Mouse (Mus musculus) heart, postnatal 0 days (tissue): ENCODE data around the gene Upk3bl. TPM values are rescaled to one million over a fixed set of nuclear protein-coding genes. Genes with fewer than 3 reads are reported as not detected.

Source experiments
- ATAC-seq: fragments of 200-750 bp; cut with Nextera tagmentation; 2 replicates; pipeline ENCODE4 v1.8.0; 2017; ENCODE audit warnings: low read depth, moderate number of reproducible peaks, moderate library complexity; ENCODE audit not compliant: insufficient read depth
- DNase-seq: peaks from one replicate; pipeline ENCODE4 v3.0.0-alpha.2; 2016; ENCODE audit warnings: low spot score
- H3K27ac ChIP-seq: fragments of 300-500 bp; sonication (generic); 2 replicates; pipeline ENCODE4 v1.5.1; 2014; ENCODE audit warnings: low read depth, mild to moderate bottlenecking
- H3K27me3 ChIP-seq: fragments of 300-500 bp; sonication (generic); 2 replicates; pipeline ENCODE4 v1.6.1; 2014; ENCODE audit warnings: low read length, mixed read lengths; ENCODE audit not compliant: control insufficient read depth, insufficient read depth
- H3K36me3 ChIP-seq: fragments of 300-500 bp; sonication (generic); replicated peaks from 2 replicates; pipeline ENCODE4 v1.6.1; 2014; ENCODE audit warnings: low read length, mixed read lengths; ENCODE audit not compliant: control insufficient read depth, insufficient read depth
- H3K4me1 ChIP-seq: fragments of 300-500 bp; sonication (generic); 2 replicates; pipeline ENCODE4 v1.6.1; 2014; ENCODE audit warnings: antibody characterized with exemption; ENCODE audit not compliant: control insufficient read depth, insufficient read depth
- H3K4me2 ChIP-seq: fragments of 300-500 bp; sonication (generic); 2 replicates; pipeline ENCODE4 v1.6.1; 2014; ENCODE audit warnings: low read depth, mild to moderate bottlenecking, low read length, moderate library complexity
- H3K4me3 ChIP-seq: fragments of 300-500 bp; sonication (generic); 2 replicates; pipeline ENCODE4 v1.5.1; 2014; ENCODE audit warnings: low read depth, low read length
- H3K9ac ChIP-seq: fragments of 300-500 bp; sonication (generic); replicated peaks from 2 replicates; pipeline ENCODE4 v1.6.1; 2014; ENCODE audit warnings: low read depth, low read length, mixed read lengths
- H3K9me3 ChIP-seq: fragments of 300-500 bp; sonication (generic); replicated peaks from 2 replicates; pipeline ENCODE4 v1.6.1; 2016; ENCODE audit warnings: low read length; ENCODE audit not compliant: control insufficient read depth
- CTCF ChIP-seq: IDR thresholded peaks from 2 replicates; pipeline ENCODE4 v1.5.1; 2016; ENCODE audit warnings: antibody characterized with exemption, control low read depth, low read depth
- EP300 ChIP-seq: IDR thresholded peaks from 2 replicates; pipeline ENCODE4 v1.6.1; 2016; ENCODE audit warnings: antibody characterized with exemption, low read depth
- WGBS: fragments of 180-500 bp; shearing (Covaris S2); extraction: QIAGEN DNeasy Blood & Tissue Kit; methylation state at CpG from one replicate; pipeline ENCODE4 v1.1.7; 2014; 5-methylcytosine and 5-hydroxymethylcytosine counted together
- polyA plus RNA-seq: library from polyadenylated mRNA; unstranded; fragments of >200 nt; fragmentation: Nextera tagmentation; extraction: Ambion mirVana; gene quantifications from 2 replicates; pipeline ENCODE4 v1.2.1, GENCODE M21; 2015
- total RNA-seq: library from RNA; depleted of rRNA; stranded (reverse); fragments of >200 nt; gene quantifications from 2 replicates; pipeline ENCODE4 v1.2.3, GENCODE M21; 2014; ENCODE audit warnings: low replicate concordance

Upk3bl gene
- total and polyA plus RNA-seq, 2 experiments from 2014 or later, result 4.2 TPM; not detected in 1

DNA sequence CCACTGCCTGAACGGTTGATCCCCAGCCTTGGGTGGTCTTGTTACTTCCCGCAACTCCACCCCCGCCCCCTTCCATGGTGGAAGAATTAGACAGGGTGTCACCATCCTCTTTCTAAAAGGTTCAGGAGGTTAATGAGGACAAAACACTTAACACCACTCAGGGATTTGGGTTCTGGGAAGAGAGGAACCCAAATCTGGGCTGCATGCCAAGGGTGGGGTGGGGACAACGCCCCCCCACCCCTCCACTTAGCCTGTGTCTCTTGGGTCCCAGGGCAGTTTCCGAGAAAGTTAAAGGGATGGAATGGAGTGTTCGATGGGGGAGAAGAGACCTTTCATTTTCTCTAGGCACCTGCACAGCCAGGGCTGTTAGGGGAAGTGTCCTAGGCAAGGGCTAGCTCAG is 18.8 kb downstream of the Upk3bl start:
- Histone ChIP-seq H3K27me3 (no peaks in the 10 kb centered on the region), H3K4me2 (no peak overlapping the region), H3K4me1 (no peaks in the 10 kb centered on the region), H3K36me3 (no peaks in the 10 kb centered on the region), H3K9ac (no peak overlapping the region), H3K4me3 (no peak overlapping the region), H3K27ac (no peak overlapping the region), H3K9me3 (no peaks in the 10 kb centered on the region)
- TF ChIP-seq CTCF (no peak), EP300 (no peak)
- WGBS, result 38% methylated on average over 6 of the region's 6 CpGs
- DNase-seq (no peak), ATAC-seq (no peak)

- Histone ChIP-seq H3K27me3 (no peaks in the 10 kb centered on the region), H3K4me3 (no peak overlapping the region), H3K4me2 (no peak overlapping the region), H3K27ac (no peak overlapping the region), H3K4me1 (no peaks in the 10 kb centered on the region), H3K9me3 (no peaks in the 10 kb centered on the region), H3K36me3 (no peaks in the 10 kb centered on the region), H3K9ac (no peak overlapping the region)
- WGBS, result 64% methylated on average over 11 of the region's 11 CpGs
- no peak for DNase-seq
- TF ChIP-seq CTCF (no peak), EP300 (no peak)
- no peak for ATAC-seq
Measured at GRCm38 (mm10) chr5:136073526-136073925, 19.2 kb downstream of the Upk3bl start.

DNA sequence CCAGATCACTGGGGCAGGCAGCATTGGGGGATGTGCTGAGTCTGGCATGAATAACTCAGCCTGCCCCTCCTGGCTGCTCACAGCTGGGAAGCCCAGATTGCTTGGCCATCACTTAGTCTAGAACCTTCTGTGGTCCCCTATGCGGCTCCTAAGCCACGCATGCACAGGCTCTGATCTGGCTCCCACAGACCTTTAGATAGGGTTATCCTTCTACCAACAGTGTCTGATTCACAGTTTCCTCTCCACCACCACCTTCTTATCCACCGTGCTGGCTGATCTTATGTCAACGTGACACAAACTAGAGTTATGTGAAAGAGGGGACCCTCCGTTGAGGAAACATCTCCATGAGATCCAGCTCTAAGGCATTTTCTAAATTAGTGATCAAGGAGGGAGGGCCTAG is 20.8 kb downstream of the Upk3bl start:
- H3K4me3 ChIP-seq, result no peak overlapping the region
- 74% methylated on average over 5 of the region's 5 CpGs for WGBS
- DNase-seq (no peak), ATAC-seq (no peak)
- no peaks in the 10 kb centered on the region for H3K9me3 ChIP-seq
- H3K27ac ChIP-seq, result no peak overlapping the region
- no peaks in the 10 kb centered on the region for H3K36me3 ChIP-seq
- TF ChIP-seq CTCF (no peak), EP300 (no peak)
- no peaks in the 10 kb centered on the region for H3K27me3 ChIP-seq
- H3K4me2 ChIP-seq, result no peak overlapping the region
- no peaks in the 10 kb centered on the region for H3K4me1 ChIP-seq
- H3K9ac ChIP-seq, result no peak overlapping the region

DNA sequence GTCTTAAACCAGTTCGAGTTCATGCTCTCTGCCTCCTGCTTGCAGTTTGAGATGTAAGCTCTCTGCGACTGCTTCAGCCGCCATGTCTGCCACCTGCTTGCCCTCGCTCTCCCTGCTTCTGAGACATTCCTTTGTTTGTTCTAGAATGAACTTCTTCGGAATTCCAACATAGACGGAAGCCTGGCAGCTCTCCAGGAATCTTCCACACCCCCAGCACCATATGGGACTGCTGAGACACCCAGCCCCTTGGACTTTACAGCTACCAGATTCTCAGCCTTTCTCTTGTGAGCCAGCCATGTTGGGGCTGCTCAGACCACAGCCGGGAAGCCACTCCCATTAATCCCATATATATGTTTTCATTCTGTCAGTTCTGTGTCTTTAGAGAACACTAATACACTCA is 22.0 kb downstream of the Upk3bl start:
- TF ChIP-seq EP300 (no peak), CTCF (no peak)
- no peak overlapping the region for H3K4me3 ChIP-seq
- no peaks in the 10 kb centered on the region for H3K27me3 ChIP-seq
- H3K9ac ChIP-seq, result no peak overlapping the region
- no peaks in the 10 kb centered on the region for H3K36me3 ChIP-seq
- WGBS, result 36% methylated on average over 7 of the region's 7 CpGs
- H3K4me1 ChIP-seq, result no peaks in the 10 kb centered on the region
- DNase-seq (no peak), ATAC-seq (no peak)
- H3K27ac ChIP-seq, result no peak overlapping the region
- no peak overlapping the region for H3K4me2 ChIP-seq
- no peaks in the 10 kb centered on the region for H3K9me3 ChIP-seq

- no peak for TF ChIP-seq CTCF
- no peak for TF ChIP-seq EP300
- Histone ChIP-seq H3K4me1 (no peaks in the 10 kb centered on the region), H3K27ac (peak overlapping the region; percentile 36), H3K36me3 (no peaks in the 10 kb centered on the region), H3K27me3 (no peaks in the 10 kb centered on the region), H3K4me3 (no peak overlapping the region), H3K9me3 (no peaks in the 10 kb centered on the region), H3K9ac (no peak overlapping the region), H3K4me2 (no peak overlapping the region)
- 54% methylated on average over 9 of the region's 9 CpGs for WGBS
- ATAC-seq (no peak), DNase-seq (no peak)
Measured at GRCm38 (mm10) chr5:136077001-136077550, 22.8 kb downstream of the Upk3bl start.

GRCm38 (mm10) chr5:136078136-136078535 is 23.8 kb downstream of the Upk3bl start:
- Histone ChIP-seq H3K4me1 (no peaks in the 10 kb centered on the region), H3K27me3 (no peaks in the 10 kb centered on the region), H3K9ac (no peak overlapping the region), H3K36me3 (no peaks in the 10 kb centered on the region), H3K4me2 (no peak overlapping the region), H3K27ac (no peak overlapping the region), H3K9me3 (no peaks in the 10 kb centered on the region), H3K4me3 (no peak overlapping the region)
- 87% methylated on average over 5 of the region's 5 CpGs for WGBS
- DNase-seq (no peak), ATAC-seq (no peak)
- TF ChIP-seq CTCF (no peak), EP300 (no peak)
